Mouse (Mus musculus) ES-E14 (cell line): Measurements from ENCODE around the gene Diaph3. TPM values are rescaled to one million over a fixed set of nuclear protein-coding genes. Genes with fewer than 3 reads are reported as not detected.

Experiments
- DNase-seq: peaks from one replicate; pipeline ENCODE4 v3.0.0-alpha.2; 2013; ENCODE audit warnings: low read depth, low spot score
- H3K27ac ChIP-seq: 2 replicates; pipeline ENCODE4 v1.5.1; 2012; ENCODE audit warnings: low read depth, mild to moderate bottlenecking, low read length, moderate library complexity, mixed read lengths; ENCODE audit not compliant: poor library complexity, insufficient read depth, severe bottlenecking
- H3K36me3 ChIP-seq: 2 replicates; pipeline ENCODE4 v1.6.1; 2012; ENCODE audit warnings: mild to moderate bottlenecking, low read length, moderate library complexity, mixed read lengths; ENCODE audit not compliant: control insufficient read depth, poor library complexity, insufficient read depth, severe bottlenecking
- H3K4me1 ChIP-seq, 2 experiments: fragments of 150-350 bp in 1 of 2; sonication (generic) in 1 of 2; 2 replicates each; pipeline ENCODE4 v1.6.1; 2012; ENCODE audit warnings: low read length in 2 of 2, mild to moderate bottlenecking in 1 of 2, mixed read lengths in 1 of 2; ENCODE audit not compliant: control insufficient read depth in 2 of 2, insufficient read depth in 2 of 2, poor library complexity in 1 of 2
- H3K4me3 ChIP-seq, 2 experiments: fragments of 150-350 bp in 1 of 2; sonication (generic) in 1 of 2; 2 replicates each; pipeline ENCODE4 v1.5.1; 2012; ENCODE audit warnings: low read length in 2 of 2, low read depth in 1 of 2, mild to moderate bottlenecking in 1 of 2, mixed read lengths in 1 of 2; ENCODE audit not compliant: insufficient read depth in 1 of 2, poor library complexity in 1 of 2, severe bottlenecking in 1 of 2
- H3K9ac ChIP-seq: 2 replicates; pipeline ENCODE4 v1.6.1; 2012; ENCODE audit warnings: low read depth, mild to moderate bottlenecking, low read length, mixed read lengths; ENCODE audit not compliant: poor library complexity, insufficient read depth, severe bottlenecking
- H3K9me3 ChIP-seq: fragments of 150-350 bp; sonication (generic); 2 replicates; pipeline ENCODE4 v1.6.1; 2012; ENCODE audit warnings: low read depth, mild to moderate bottlenecking, low read length; ENCODE audit not compliant: control insufficient read depth, insufficient read depth
- CHD2 ChIP-seq: IDR thresholded peaks from 2 replicates; pipeline ENCODE4 v1.6.1; 2014; ENCODE audit warnings: mild to moderate bottlenecking, low read depth, low read length, inconsistent platforms
- HCFC1 ChIP-seq: IDR thresholded peaks from 2 replicates; pipeline ENCODE4 v1.6.1; 2012; ENCODE audit warnings: low read length, inconsistent platforms, borderline replicate concordance; ENCODE audit not compliant: insufficient read depth
- MAFK ChIP-seq: IDR thresholded peaks from 2 replicates; pipeline ENCODE4 v1.6.1; 2014; ENCODE audit warnings: mild to moderate bottlenecking, low read depth, low read length, inconsistent platforms; ENCODE audit not compliant: insufficient read depth
- ZC3H11A ChIP-seq: IDR thresholded peaks from 2 replicates; pipeline ENCODE4 v1.6.1; 2012; ENCODE audit warnings: low read depth, mild to moderate bottlenecking, inconsistent platforms, low read length, borderline replicate concordance
- ZNF384 ChIP-seq: IDR thresholded peaks from 2 replicates; pipeline ENCODE4 v1.6.1; 2012; ENCODE audit warnings: low read depth, low read length, inconsistent platforms
- in situ Hi-C, 2 experiments: fragments of 600-800 bp; cut with MboI; formaldehyde crosslinking; loops; one replicate each; pipeline ENCODE4 v1.15.1; 2025; ENCODE audit warnings: low sequenced_read_pairs in 2 of 2, inconsistent platforms in 1 of 2; ENCODE audit not compliant: unreplicated experiment in 2 of 2
- total RNA-seq: library from RNA; depleted of rRNA; stranded (reverse); fragments of 300-350 nt; gene quantifications from 2 replicates; pipeline ENCODE4 v1.2.3, GENCODE M21; 2012; rRNA removed

Diaph3 gene
- total RNA-seq = 13.1 and 20.1 TPM in 2 replicates

DNA sequence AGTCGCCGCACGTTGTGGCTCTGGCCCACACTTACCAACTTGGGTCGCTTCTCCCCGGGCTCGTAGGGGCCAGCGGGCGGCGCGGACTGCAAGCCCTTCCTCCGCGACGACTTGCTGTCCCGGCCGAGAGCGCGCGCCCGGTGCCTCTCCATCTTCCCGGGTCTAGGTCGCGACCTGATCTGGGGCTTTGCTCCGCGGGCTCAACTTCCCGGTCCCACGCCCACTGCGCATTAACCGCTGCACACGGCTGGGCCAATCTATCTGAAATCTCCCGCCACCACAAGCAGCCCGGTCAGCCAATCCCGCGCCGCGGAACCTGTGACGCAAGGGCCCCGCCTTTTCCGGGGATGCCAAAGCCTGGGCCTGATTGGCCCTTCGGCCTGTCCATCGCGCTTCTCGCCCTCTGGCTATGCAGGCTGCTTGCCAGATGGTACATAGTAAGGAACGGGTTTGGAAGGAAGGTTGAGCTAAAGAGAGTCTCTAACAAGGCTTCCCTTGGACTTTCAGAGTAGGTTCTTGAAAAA, at the start of gene Diaph3:
Gene Diaph3 (minus strand): TSS at position 273 of the 524 bp plus-strand sequence.
- in situ Hi-C loops = loop anchor here in 1 of 2 experiments (25.0 kb wide), 1 partner anchor 296 kb away; no protein-coding TSS in a partner anchor
- Histone ChIP-seq H3K4me1 (peaks cover 4% of the 10 kb centered on the region in 2 experiments; a peak in 1 of 4 replicates), H3K27ac (peak within 1 kb of the TSS; percentile 17; the same call in 1 of the 2 replicates), H3K9ac (peak within 1 kb of the TSS; percentile 82), H3K9me3 (no peaks in the 10 kb centered on the region), H3K4me3 (peak within 1 kb of the TSS; percentile 86 to 91), H3K36me3 (no peaks in the 10 kb centered on the region)
- DNase-seq = peak; percentile 96
- peak; percentile 90 for TF ChIP-seq CHD2
- no peak for TF ChIP-seq ZNF384

DNA sequence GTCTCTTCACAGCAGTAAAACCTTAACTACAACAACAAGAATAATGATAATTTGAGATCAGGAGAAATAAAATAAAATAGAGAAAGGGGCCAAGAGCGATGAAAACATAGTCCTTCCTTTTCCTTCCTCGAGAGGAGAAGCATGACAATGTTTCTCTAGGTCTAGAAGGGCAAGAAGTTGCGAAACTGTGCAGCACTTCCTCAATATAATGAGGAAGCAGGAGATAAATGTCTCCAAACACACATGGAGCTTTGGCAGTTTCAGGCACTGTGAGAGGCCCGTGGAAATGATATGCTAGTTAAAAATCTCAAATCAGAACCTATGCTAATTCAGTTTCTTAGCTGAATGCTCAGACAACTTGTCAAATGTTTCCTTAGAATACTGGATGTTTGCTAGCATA, 49.6 kb upstream of the Diaph3 start:
- Histone ChIP-seq H3K9ac (no peak overlapping the region), H3K4me3 (no peak overlapping the region), H3K36me3 (no peaks in the 10 kb centered on the region), H3K9me3 (no peaks in the 10 kb centered on the region), H3K27ac (no peak overlapping the region), H3K4me1 (no peaks in the 10 kb centered on the region)
- no peak for DNase-seq
- in situ Hi-C loops = no loop called here
- no peak for TF ChIP-seq MAFK
- TF ChIP-seq ZNF384 = no peak
- TF ChIP-seq CHD2 = no peak
- no peak for TF ChIP-seq HCFC1
- no peak for TF ChIP-seq ZC3H11A

- in situ Hi-C loops = no loop called here
- Histone ChIP-seq H3K27ac (no peak overlapping the region), H3K4me1 (no peaks in the 10 kb centered on the region), H3K4me3 (no peak overlapping the region), H3K36me3 (no peaks in the 10 kb centered on the region), H3K9me3 (no peaks in the 10 kb centered on the region), H3K9ac (no peak overlapping the region)
- TF ChIP-seq ZNF384 (no peak), HCFC1 (no peak), MAFK (no peak), ZC3H11A (no peak), CHD2 (no peak)
- no peak for DNase-seq
Measured at GRCm38 (mm10) chr14:87171577-87171976, 30.5 kb upstream of the Diaph3 start.

DNA sequence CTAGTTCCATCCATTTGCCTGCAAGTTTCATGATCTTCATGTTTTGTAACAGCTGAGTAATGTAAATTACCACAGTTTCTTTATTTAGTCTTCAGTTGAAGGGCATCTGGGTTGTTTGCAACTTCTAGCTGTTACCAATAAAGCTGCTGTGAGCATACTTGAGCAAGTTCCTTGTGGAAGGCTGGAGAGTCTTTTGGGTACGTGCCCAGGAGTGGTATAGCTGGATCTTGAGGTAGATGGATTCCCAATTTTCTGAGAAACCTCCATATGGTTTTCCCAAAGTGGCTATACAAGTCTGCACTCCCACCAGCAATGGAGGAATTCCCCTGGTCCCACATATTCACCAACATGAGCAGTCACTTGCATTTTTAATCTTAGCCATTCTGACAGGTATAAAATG, 28.1 kb upstream of the Diaph3 start:
- Histone ChIP-seq H3K27ac (no peak overlapping the region), H3K4me1 (no peaks in the 10 kb centered on the region), H3K36me3 (no peaks in the 10 kb centered on the region), H3K9me3 (no peaks in the 10 kb centered on the region), H3K9ac (no peak overlapping the region), H3K4me3 (no peak overlapping the region)
- no peak for TF ChIP-seq ZNF384
- no peak for TF ChIP-seq CHD2
- no peak for TF ChIP-seq HCFC1
- TF ChIP-seq ZC3H11A = no peak
- no peak for TF ChIP-seq MAFK
- in situ Hi-C loops = no loop called here
- no peak for DNase-seq

DNA sequence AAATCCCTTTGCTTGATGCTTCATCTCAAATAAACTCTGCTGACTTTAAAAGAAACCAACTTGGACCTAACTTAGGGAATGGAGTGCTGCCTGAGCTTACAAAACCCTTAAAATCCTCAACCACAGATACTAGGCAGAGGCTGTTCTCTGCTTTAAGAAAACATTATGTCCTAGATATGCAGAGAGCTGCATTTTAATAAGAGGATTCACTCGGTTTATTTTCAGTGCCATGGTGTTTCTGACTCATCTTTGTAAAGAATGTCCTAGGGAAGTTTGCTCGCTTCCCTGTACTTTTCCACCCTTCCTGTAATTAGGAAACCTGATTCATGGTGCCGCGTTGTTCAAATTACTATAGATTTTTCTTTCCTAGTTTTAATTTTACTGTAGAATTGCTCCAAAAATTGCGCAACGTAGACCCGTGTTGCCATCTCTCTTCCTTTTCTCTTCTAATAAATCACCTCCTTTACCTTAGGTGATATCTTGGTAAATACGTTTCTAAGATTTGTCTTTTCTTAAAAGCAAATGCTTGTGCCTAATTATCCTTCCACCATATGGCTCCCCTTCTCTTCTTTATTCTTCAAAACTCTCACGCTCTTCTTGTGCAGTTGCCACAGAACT, 14.7 kb upstream of the Diaph3 start:
- no peak for TF ChIP-seq HCFC1
- no peaks in the 10 kb centered on the region for H3K9me3 ChIP-seq
- H3K27ac ChIP-seq = no peak overlapping the region
- no peaks in the 10 kb centered on the region for H3K4me1 ChIP-seq
- H3K9ac ChIP-seq = no peak overlapping the region
- no peak overlapping the region for H3K4me3 ChIP-seq
- in situ Hi-C loops = no loop called here
- DNase-seq = no peak
- H3K36me3 ChIP-seq = no peaks in the 10 kb centered on the region
